Mouse (Mus musculus) adrenal gland, postnatal 36 days (tissue): ENCODE measurements around the gene Kcnq1. TPM values are rescaled to one million over a fixed set of nuclear protein-coding genes. Genes with fewer than 3 reads are reported as not detected.

Source experiments
- DNase-seq, 2 experiments: peaks; one replicate each; pipeline ENCODE4 v3.0.0; 2021; ENCODE audit warnings: mixed read lengths in 1 of 2
- long read RNA-seq, 2 experiments: library from polyadenylated mRNA; stranded (forward); transcript quantifications; one replicate each; pipeline ENCODE4 v2.0.0; 2021; ENCODE audit warnings: borderline sequencing depth in 2 of 2
- total RNA-seq, 2 experiments: library from RNA; stranded (reverse); gene quantifications; 2 replicates each; pipeline ENCODE4 v1.2.3; 2021

Kcnq1 gene
- total RNA-seq = 1 to 10 TPM; 2.9 to 7.6 TPM
- long read RNA-seq, experiment 1 = 0 reads
- long read RNA-seq, experiment 2, partial matches to known transcripts = 0 of 7 reads
- long read RNA-seq, experiment 2, other reads (novel, unspliced or antisense) = 3 of 7 reads

GRCm38 (mm10) chr7:143106062-143106461, at the start of gene Kcnq1:
Gene Kcnq1 (plus strand): TSS chr7:143106362.
- DNase-seq = no peak

- no peak for DNase-seq
These were observed 49.1 kb upstream of the Kcnq1 start for GRCm38 (mm10) chr7:143057023-143057422.

GRCm38 (mm10) chr7:143057667-143058220, 48.4 kb upstream of the Kcnq1 start:
- DNase-seq = no peak

GRCm38 (mm10) chr7:143058221-143058697, 47.9 kb upstream of the Kcnq1 start:
- DNase-seq = peak in 1 of 2 experiments; percentile 43

GRCm38 (mm10) chr7:143059202-143059870, 46.8 kb upstream of the Kcnq1 start:
- DNase-seq = peak in 1 of 2 experiments; percentile 52

- no peak for DNase-seq
These were observed 43.5 kb upstream of the Kcnq1 start for GRCm38 (mm10) chr7:143062704-143063103.

- DNase-seq = no peak
These were observed 41.9 kb upstream of the Kcnq1 start for GRCm38 (mm10) chr7:143064226-143064625.

GRCm38 (mm10) chr7:143065692-143066091, 40.5 kb upstream of the Kcnq1 start:
- DNase-seq = no peak

- no peak for DNase-seq
These were observed 38.7 kb upstream of the Kcnq1 start for GRCm38 (mm10) chr7:143067469-143067868.

- DNase-seq = peak in 1 of 2 experiments; percentile 40
These were observed 38.3 kb upstream of the Kcnq1 start for GRCm38 (mm10) chr7:143067897-143068296.

- peak; percentile 35 to 57 for DNase-seq
These were observed 37.8 kb upstream of the Kcnq1 start for GRCm38 (mm10) chr7:143068316-143068881.

GRCm38 (mm10) chr7:143068882-143069591, 37.1 kb upstream of the Kcnq1 start, which contains the start of gene Tssc4:
Gene Tssc4 (plus strand): TSS chr7:143069249.
- peak; percentile 97 for DNase-seq

GRCm38 (mm10) chr7:143069751-143070400, 36.3 kb upstream of the Kcnq1 start:
- DNase-seq = no peak

- DNase-seq = no peak
These were observed 35.6 kb upstream of the Kcnq1 start for GRCm38 (mm10) chr7:143070506-143071070.

- DNase-seq = no peak
These were observed 33.6 kb upstream of the Kcnq1 start for GRCm38 (mm10) chr7:143072605-143073004.

GRCm38 (mm10) chr7:143073086-143073485, 33.1 kb upstream of the Kcnq1 start:
- peak; percentile 37 to 55 for DNase-seq

- DNase-seq = no peak
These were observed 30.8 kb upstream of the Kcnq1 start for GRCm38 (mm10) chr7:143075394-143075793.

- DNase-seq = no peak
These were observed 28.8 kb upstream of the Kcnq1 start for GRCm38 (mm10) chr7:143077351-143077750.

- DNase-seq = no peak
These were observed 24.1 kb upstream of the Kcnq1 start for GRCm38 (mm10) chr7:143082024-143082423.

- DNase-seq = no peak
These were observed 22.5 kb upstream of the Kcnq1 start for GRCm38 (mm10) chr7:143083708-143084107.

- DNase-seq = peak; percentile 79 to 83
These were observed 19.8 kb upstream of the Kcnq1 start for GRCm38 (mm10) chr7:143086366-143086765.
